Mouse (Mus musculus) Patski (cell line): ENCODE measurements around the gene Rnase1. TPM values are rescaled to one million over a fixed set of nuclear protein-coding genes. Genes with fewer than 3 reads are reported as not detected.

Experiments
- ATAC-seq: fragments of 100-300 bp; one replicate; pipeline ENCODE4 v1.8.0; 2021
- CTCF ChIA-PET: fragments of 350-600 bp; sonication (Branson Sonifier 250); formaldehyde crosslinking; loops from one replicate; lab custom pipeline; 2022; ENCODE audit warnings: inconsistent platforms; lab: Charles Lee
- POLR2A ChIA-PET: fragments of 350-600 bp; sonication (Branson Sonifier 250); formaldehyde crosslinking; loops from one replicate; lab custom pipeline; 2022; ENCODE audit warnings: antibody characterized with exemption, inconsistent platforms; lab: Charles Lee
- DNase-seq: peaks from one replicate; pipeline ENCODE4 v3.0.0-alpha.2; 2011; ENCODE audit warnings: low read depth, low spot score
- H3K27me3 ChIP-seq: fragments of 371-371 bp; one replicate; pipeline ENCODE4 v1.5.1; 2021
- CTCF ChIP-seq: fragments of 100-300 bp; IDR thresholded peaks from one replicate; pipeline ENCODE4 v1.5.1; 2021
- in situ Hi-C: fragments of 300-500 bp; cut with MboI; formaldehyde crosslinking; loops from 3 replicates; pipeline ENCODE4 v1.11.1; 2018; ENCODE audit warnings: low pct_unique_long_range_greater_than_20kb, mixed read lengths
- polyA plus RNA-seq: library from polyadenylated mRNA; unstranded; gene quantifications from one replicate; pipeline ENCODE4 v1.2.3, GENCODE M21; 2021

Gene Rnase1
- polyA plus RNA-seq, 1 experiment from 2014 or later = not detected

DNA sequence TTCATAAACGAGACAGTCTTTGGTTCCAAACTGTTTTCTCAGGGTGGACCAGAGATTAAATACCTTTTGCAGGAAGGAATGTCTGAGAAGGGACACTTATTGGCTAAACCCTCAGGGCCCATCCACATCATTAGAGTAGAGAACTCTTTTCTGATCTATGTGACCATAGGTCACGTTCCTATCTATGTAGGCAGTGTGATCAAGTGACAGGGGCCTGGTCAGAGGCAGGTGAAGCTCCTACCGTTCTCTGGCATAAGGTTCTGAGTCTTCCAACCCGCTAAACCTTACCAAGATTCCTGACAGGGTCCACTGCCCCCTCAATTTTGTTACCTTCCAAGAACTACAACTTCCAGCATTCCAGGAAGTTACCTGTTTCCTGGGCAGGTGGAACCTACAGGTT, 4.5 kb downstream of the Rnase1 start:
- POLR2A ChIA-PET = no interaction called here
- H3K27me3 ChIP-seq = no peaks in the 10 kb centered on the region
- no peak for TF ChIP-seq CTCF
- in situ Hi-C loops = no loop called here
- DNase-seq (no peak), ATAC-seq (no peak)
- CTCF ChIA-PET = no interaction called here

DNA sequence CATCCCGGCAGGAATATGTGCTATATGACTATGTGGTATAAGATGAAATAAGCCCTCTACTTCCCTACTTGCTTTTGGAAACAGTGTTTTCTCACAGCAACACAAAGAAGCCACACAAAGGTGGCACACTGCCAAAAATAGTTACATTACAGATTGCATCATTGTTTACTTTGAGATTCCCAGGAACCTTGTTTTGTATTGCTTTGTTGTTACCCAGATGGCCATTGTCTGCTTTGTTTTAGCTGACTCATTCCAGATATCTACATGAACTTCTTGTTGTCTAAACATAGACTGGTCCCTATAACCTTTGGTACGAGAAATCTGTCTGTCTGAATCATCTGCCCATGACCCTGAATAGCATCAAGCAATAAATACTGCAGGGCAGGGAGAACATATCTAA, 6.2 kb downstream of the Rnase1 start:
- CTCF ChIA-PET = interaction anchor here (1.4 kb wide), 1 partner anchor 101 kb away, joined by 3 read pairs; no protein-coding TSS in a partner anchor

DNA sequence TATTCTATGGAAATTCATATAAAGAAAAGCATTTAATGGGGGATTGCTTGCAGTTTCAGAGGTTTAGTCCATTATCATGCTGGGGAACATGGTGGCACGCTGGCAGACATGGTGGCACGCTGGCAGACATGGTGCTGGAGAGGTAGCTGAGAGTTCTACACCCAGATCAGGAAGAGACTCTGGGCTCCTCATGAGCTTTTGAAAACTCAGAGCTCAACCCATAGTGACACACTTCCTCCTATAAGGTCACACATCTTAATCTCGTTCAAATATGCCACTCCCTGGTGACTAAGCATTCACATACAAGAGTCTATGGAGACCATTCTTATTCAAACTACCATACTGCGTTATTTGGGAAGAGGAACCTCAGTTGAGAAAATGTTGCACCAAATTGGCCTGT, 14.2 kb downstream of the Rnase1 start:
- in situ Hi-C loops = no loop called here
- TF ChIP-seq CTCF = no peak
- DNase-seq = no peak
- CTCF ChIA-PET = no interaction called here
- no peaks in the 10 kb centered on the region for H3K27me3 ChIP-seq
- ATAC-seq = no peak
- POLR2A ChIA-PET = no interaction called here

More for the DNA sequence above, 6.2 kb downstream of the Rnase1 start:
- no peaks in the 10 kb centered on the region for H3K27me3 ChIP-seq
- DNase-seq = peak; percentile 12
- ATAC-seq = no peak
- POLR2A ChIA-PET = no interaction called here
- in situ Hi-C loops = no loop called here
- TF ChIP-seq CTCF = no peak

DNA sequence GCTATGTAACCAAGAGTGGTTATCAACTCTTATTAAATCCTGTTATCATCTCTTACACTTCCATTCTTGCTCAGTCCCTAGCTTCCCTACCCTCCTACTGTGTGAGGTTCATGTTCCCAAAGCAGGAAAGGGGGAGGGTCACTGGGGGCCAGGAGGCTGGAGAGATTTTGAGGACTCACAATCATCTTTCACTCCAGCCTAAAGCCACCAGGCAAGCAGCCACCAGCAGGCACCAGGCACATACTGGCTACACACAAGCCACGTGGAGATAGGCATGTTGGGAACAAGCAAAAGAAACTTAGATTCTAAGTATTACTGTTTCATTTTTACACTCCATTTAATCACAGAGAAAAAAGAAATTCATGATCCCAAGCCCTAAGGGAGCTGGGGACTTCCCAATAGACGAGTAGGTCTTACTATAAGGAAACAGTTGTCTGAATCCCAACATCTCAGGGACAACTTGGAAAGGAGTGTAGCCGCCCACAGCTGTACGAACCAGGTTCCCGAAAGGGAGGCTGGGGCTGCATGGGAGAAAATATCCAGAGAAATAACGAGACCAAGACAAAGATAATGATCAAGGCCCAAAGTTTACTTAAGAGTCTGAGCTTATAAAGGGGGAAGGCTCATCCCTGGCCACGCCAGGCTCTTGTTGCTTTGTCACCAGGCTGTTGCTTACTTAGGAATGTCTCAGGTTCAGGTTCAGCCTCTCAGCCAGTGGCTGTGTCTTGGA, 15.3 kb downstream of the Rnase1 start:
- ChIA-PET POLR2A (no interaction called here), CTCF (no interaction called here)
- ATAC-seq (no peak), DNase-seq (no peak)
- in situ Hi-C loops = no loop called here
- no peaks in the 10 kb centered on the region for H3K27me3 ChIP-seq
- no peak for TF ChIP-seq CTCF

- in situ Hi-C loops = no loop called here
- TF ChIP-seq CTCF = no peak
- ChIA-PET POLR2A (no interaction called here), CTCF (no interaction called here)
- ATAC-seq (no peak), DNase-seq (no peak)
- no peaks in the 10 kb centered on the region for H3K27me3 ChIP-seq
Measured at GRCm38 (mm10) chr14:51130315-51130940, 16.2 kb downstream of the Rnase1 start.

- TF ChIP-seq CTCF = no peak
- ATAC-seq (no peak), DNase-seq (no peak)
- in situ Hi-C loops = no loop called here
- CTCF ChIA-PET = no interaction called here
- POLR2A ChIA-PET = no interaction called here
- no peaks in the 10 kb centered on the region for H3K27me3 ChIP-seq
Measured at GRCm38 (mm10) chr14:51129624-51129975, 17.0 kb downstream of the Rnase1 start.

DNA sequence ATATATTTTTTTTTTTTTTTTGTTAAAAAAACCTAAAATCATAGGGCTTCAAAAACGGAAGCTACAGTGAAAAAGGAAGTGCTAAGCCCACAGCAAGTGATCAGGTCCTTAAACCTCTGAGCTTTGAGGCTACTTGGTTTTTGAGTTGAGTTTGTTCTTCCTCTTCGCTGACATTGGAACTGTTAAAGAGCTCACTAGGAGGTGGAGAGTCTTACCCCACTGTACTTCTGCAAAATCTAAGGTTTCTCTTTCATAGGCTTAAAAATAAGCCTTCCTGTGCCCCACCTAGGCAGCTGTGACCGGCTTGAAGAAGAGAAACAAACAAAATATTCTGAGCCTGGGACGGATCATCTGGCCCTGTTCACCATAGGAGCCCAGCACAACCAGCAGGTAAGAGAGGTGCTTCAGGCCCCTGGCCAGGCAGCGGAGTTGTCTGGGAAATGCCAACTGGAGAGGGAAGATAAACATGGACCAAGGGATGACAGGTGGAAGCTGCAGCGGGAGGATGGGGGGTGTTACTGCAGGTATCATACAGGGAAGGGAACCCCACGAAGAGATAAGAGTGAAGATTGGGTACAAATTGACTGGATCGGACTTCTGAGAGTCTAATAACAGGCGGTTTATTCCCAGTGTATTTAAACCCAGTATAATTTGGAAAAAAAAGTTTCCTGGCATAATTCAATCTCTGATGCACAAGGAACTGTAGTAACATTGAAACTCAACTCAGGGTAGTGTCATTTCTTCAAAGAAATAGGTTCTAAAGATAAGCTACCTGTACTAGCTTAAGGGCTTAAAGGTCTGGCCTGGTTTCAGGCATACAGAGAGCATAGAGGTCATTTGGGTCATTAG, 17.6 kb downstream of the Rnase1 start:
- DNase-seq (no peak), ATAC-seq (no peak)
- POLR2A ChIA-PET = interaction anchor here (0.6 kb wide), 1 partner anchor 1787 kb away, joined by 3 read pairs; no protein-coding TSS in a partner anchor
- TF ChIP-seq CTCF = no peak
- no peaks in the 10 kb centered on the region for H3K27me3 ChIP-seq
- in situ Hi-C loops = no loop called here
- CTCF ChIA-PET = no interaction called here

GRCm38 (mm10) chr14:51127648-51128258, 18.8 kb downstream of the Rnase1 start:
- ChIA-PET POLR2A (no interaction called here), CTCF (no interaction called here)
- no peak for TF ChIP-seq CTCF
- H3K27me3 ChIP-seq = no peaks in the 10 kb centered on the region
- no peak for ATAC-seq
- in situ Hi-C loops = no loop called here
- no peak for DNase-seq

DNA sequence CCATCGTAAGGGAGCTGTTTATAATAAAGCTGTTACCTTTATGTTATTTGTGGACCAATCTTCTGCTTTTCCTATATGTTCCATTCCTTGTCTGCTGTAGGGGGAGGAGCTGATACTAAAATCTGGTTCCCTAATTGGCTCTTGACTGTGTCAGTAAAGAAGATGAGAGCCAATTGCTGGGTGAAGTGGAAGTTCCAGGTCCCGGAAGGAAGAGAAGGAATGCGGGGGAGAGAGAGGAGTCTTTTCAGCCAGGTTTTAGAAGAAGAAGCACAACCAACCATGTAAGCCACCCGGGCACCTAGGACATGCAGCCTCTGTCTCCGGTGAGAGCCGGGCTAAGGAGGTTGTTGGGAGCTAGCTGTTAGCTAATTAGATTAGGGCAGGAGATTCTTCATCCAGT, 20.9 kb downstream of the Rnase1 start:
- ChIA-PET POLR2A (no interaction called here), CTCF (no interaction called here)
- DNase-seq (no peak), ATAC-seq (no peak)
- H3K27me3 ChIP-seq = no peaks in the 10 kb centered on the region
- in situ Hi-C loops = no loop called here
- no peak for TF ChIP-seq CTCF

- in situ Hi-C loops = no loop called here
- TF ChIP-seq CTCF = no peak
- ChIA-PET POLR2A (no interaction called here), CTCF (no interaction called here)
- ATAC-seq (peak; percentile 54), DNase-seq (no peak)
- H3K27me3 ChIP-seq = no peaks in the 10 kb centered on the region
Measured at GRCm38 (mm10) chr14:51113916-51114560, 32.5 kb downstream of the Rnase1 start, which contains the start of gene Eddm3b. TSS of gene Eddm3b (plus strand) at chr14:51114426.
